Mouse (Mus musculus) neural tube, embryonic 11.5 days (tissue): ENCODE measurements around the gene Hyal1. TPM values are rescaled to one million over a fixed set of nuclear protein-coding genes. Genes with fewer than 3 reads are reported as not detected.
"Not testable (repeated sequence)": the region's sequence is repeated elsewhere in the genome, so short reads cannot be mapped to it uniquely, and the experiment has no call there.

Experiments
- ATAC-seq: fragments of 200-750 bp; cut with Nextera tagmentation; 2 replicates; pipeline ENCODE4 v1.8.0; 2017; ENCODE audit warnings: moderate number of reproducible peaks, mild to moderate bottlenecking, moderate TSS enrichment, moderate library complexity; ENCODE audit not compliant: insufficient read depth, low FRiP score, low TSS enrichment
- DNase-seq: peaks from one replicate; pipeline ENCODE4 v3.0.0-alpha.2; 2015; ENCODE audit warnings: low spot score
- H3K27ac ChIP-seq: fragments of 300-500 bp; sonication (generic); 2 replicates; pipeline ENCODE4 v1.5.1; 2014; ENCODE audit warnings: low read depth, mild to moderate bottlenecking, low read length
- H3K27me3 ChIP-seq: fragments of 300-500 bp; sonication (generic); 2 replicates; pipeline ENCODE4 v1.6.1; 2014; ENCODE audit warnings: mild to moderate bottlenecking, low read length, mixed read lengths; ENCODE audit not compliant: control insufficient read depth, insufficient read depth
- H3K36me3 ChIP-seq: fragments of 300-500 bp; sonication (generic); 2 replicates; pipeline ENCODE4 v1.6.1; 2014; ENCODE audit warnings: mild to moderate bottlenecking, low read length, moderate library complexity, mixed read lengths; ENCODE audit not compliant: control insufficient read depth, insufficient read depth
- H3K4me1 ChIP-seq: fragments of 300-500 bp; sonication (generic); 2 replicates; pipeline ENCODE4 v1.6.1; 2014; ENCODE audit warnings: low read length, mixed read lengths; ENCODE audit not compliant: control insufficient read depth, insufficient read depth
- H3K4me2 ChIP-seq: fragments of 300-500 bp; sonication (generic); 2 replicates; pipeline ENCODE4 v1.6.1; 2014; ENCODE audit warnings: low read depth, mild to moderate bottlenecking, moderate library complexity
- H3K4me3 ChIP-seq: fragments of 300-500 bp; sonication (generic); 2 replicates; pipeline ENCODE4 v1.5.1; 2014; ENCODE audit warnings: low read depth, low read length
- H3K9ac ChIP-seq: fragments of 300-500 bp; sonication (generic); 2 replicates; pipeline ENCODE4 v1.6.1; 2014; ENCODE audit warnings: mild to moderate bottlenecking, low read length
- H3K9me3 ChIP-seq: fragments of 300-500 bp; sonication (generic); 2 replicates; pipeline ENCODE4 v1.6.1; 2016; ENCODE audit warnings: low read length; ENCODE audit not compliant: control insufficient read depth
- WGBS: fragments of 180-500 bp; shearing (Covaris S2); extraction: QIAGEN DNeasy Blood & Tissue Kit; methylation state at CpG from one replicate; pipeline ENCODE4 v1.1.7; 2014; 5-methylcytosine and 5-hydroxymethylcytosine counted together
- polyA plus RNA-seq: library from polyadenylated mRNA; unstranded; fragments of >200 nt; fragmentation: Nextera tagmentation; extraction: Ambion mirVana; gene quantifications from 2 replicates; pipeline ENCODE4 v1.2.1, GENCODE M21; 2014

Hyal1 gene
- polyA plus RNA-seq, 1 experiment from 2014 or later = 4.0 TPM

DNA sequence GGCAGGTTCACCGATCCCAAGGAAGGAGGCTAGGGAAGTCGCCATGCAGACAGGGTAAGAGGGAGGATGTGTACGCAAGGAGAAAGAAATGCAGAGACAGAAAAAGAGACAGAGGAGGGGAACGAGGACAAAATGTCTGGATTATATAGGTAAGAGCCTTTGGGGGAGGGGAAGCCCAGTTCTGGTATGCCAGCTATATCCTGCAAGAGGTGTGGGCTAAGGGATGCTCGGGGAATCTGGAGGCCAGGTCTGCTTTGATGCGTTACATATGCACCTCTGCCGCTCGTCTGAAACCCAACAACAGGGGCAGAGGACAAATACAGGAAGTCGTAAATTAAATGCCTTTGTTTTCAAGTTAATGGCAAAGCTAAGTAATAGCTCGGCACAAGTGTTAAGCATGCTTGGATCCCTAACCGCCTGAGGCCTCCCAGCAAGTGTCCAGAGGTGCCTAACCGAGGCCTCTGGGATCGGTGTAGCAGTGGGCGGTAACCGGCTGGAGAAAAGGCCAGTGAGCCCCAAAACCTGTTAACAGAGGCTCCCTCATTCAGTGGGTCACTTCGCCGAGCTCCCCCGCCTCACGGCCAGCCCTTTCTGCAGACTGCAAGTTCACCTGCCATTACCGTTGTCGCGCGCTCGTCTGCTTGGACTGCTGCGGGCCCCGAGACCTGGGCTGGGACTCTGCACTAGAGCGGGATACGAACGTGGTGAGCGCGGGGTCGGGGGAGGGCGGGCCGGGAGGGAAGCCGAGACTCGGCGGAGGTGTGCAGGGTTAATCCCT, 23.0 kb upstream of the Hyal1 start:
- 4% methylated on average over 36 of the region's 37 CpGs for whole genome bisulfite sequencing
- Histone ChIP-seq H3K4me2 (peak overlapping the region; percentile 92), H3K27me3 (peaks cover 30% of the 10 kb centered on the region), H3K36me3 (peaks cover 9% of the 10 kb centered on the region), H3K9ac (peak overlapping the region; percentile 62), H3K27ac (peak overlapping the region; percentile 77), H3K4me3 (peak overlapping the region; percentile 80), H3K9me3 (no peaks in the 10 kb centered on the region), H3K4me1 (peaks cover 31% of the 10 kb centered on the region)
- ATAC-seq (peak; percentile 69), DNase-seq (no peak)

DNA sequence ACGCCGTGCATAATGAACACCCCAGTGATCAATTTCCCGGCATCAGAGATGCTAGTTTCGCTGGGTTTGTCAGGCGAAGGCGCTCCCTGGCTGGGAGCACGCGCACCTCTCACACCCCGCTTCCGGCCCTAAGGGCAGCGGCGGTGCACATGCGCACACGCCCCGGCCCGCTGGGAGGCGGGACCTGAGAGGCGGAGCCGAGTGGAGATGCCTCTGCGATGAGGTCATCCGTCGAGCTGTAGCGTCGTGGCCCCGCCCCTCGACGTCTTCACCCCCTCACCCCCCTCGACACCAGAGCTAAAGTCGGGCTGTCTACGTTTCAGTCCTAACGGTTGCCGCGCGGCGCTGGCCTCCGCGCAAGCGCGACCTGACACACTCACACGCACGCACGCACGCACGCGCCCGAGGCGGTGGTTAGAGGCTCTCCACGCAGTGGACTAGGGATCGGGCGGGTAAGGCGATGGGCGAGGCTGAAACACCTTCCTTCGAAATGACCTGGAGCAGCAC, 22.4 kb upstream of the Hyal1 start:
- Histone ChIP-seq H3K36me3 (peaks cover 13% of the 10 kb centered on the region), H3K27ac (peak overlapping the region; percentile 88), H3K4me1 (peaks cover 31% of the 10 kb centered on the region), H3K9ac (peak overlapping the region; percentile 82), H3K27me3 (peaks cover 30% of the 10 kb centered on the region), H3K9me3 (no peaks in the 10 kb centered on the region), H3K4me2 (peak overlapping the region; percentile 92), H3K4me3 (peak overlapping the region; percentile 80)
- peak; percentile 89 for ATAC-seq
- under 1% methylated on average over 53 of the region's 53 CpGs for WGBS
- DNase-seq = peak; percentile 100

- peaks cover 31% of the 10 kb centered on the region for H3K4me1 ChIP-seq
- peaks cover 15% of the 10 kb centered on the region for H3K36me3 ChIP-seq
- H3K27me3 ChIP-seq = peaks cover 26% of the 10 kb centered on the region
- DNase-seq = peak; percentile 50
- H3K9ac ChIP-seq = peak overlapping the region; percentile 82
- peak; percentile 35; the same call in 1 of the 2 replicates for ATAC-seq
- no peaks in the 10 kb centered on the region for H3K9me3 ChIP-seq
- WGBS = under 1% methylated on average over 23 of the region's 23 CpGs
- H3K27ac ChIP-seq = peak overlapping the region; percentile 88
- H3K4me3 ChIP-seq = peak overlapping the region; percentile 80
- peak overlapping the region; percentile 92 for H3K4me2 ChIP-seq
Observed at GRCm38 (mm10) chr9:107555031-107555457, 21.7 kb upstream of the Hyal1 start.

GRCm38 (mm10) chr9:107555701-107556100, 21.0 kb upstream of the Hyal1 start:
- Histone ChIP-seq H3K27me3 (peaks cover 19% of the 10 kb centered on the region), H3K27ac (no peak overlapping the region), H3K9me3 (no peaks in the 10 kb centered on the region), H3K4me2 (peak overlapping the region; percentile 92), H3K36me3 (peaks cover 15% of the 10 kb centered on the region), H3K9ac (peak overlapping the region; percentile 82), H3K4me1 (peaks cover 31% of the 10 kb centered on the region), H3K4me3 (peak overlapping the region; percentile 80)
- 56% methylated on average over 2 of the region's 2 CpGs for WGBS
- ATAC-seq (no peak), DNase-seq (no peak)

DNA sequence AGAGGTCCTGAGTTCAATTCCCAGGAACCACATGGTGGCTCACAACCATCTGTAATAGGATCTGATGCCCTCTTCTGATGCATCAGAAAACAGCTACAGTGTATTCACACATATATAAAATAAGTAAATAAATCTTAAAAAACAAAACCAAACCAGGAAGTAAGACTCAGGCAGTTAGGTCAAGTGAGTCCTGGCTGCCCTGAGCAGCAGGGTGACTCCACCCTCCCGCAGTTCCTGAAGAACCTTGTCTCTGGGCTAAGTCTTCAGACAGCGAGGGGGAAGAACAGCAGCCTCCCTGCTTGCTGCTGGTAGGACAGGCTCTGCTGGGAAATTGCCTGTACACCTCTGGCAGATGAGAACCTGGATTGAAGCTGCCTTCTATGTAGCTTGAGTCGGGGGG, 20.4 kb upstream of the Hyal1 start:
- ATAC-seq = no peak
- Histone ChIP-seq H3K9ac (no peak overlapping the region), H3K4me2 (peak overlapping the region; percentile 92; the same call in 1 of the 2 replicates), H3K27me3 (peaks cover 13% of the 10 kb centered on the region), H3K27ac (no peak overlapping the region), H3K9me3 (no peaks in the 10 kb centered on the region), H3K4me1 (peaks cover 27% of the 10 kb centered on the region), H3K36me3 (peaks cover 22% of the 10 kb centered on the region), H3K4me3 (peak overlapping the region; percentile 2; the same call in 1 of the 2 replicates)
- WGBS = 81% methylated on average over 3 of the region's 3 CpGs
- DNase-seq = no peak

GRCm38 (mm10) chr9:107563029-107563581, 13.6 kb upstream of the Hyal1 start, which contains the start of gene Tusc2:
TSS of gene Tusc2 (plus strand) at chr9:107563255.
- no peaks in the 10 kb centered on the region for H3K9me3 ChIP-seq
- peak within 1 kb of the TSS; percentile 42; the same call in 1 of the 2 replicates for H3K27ac ChIP-seq
- DNase-seq = peak; percentile 91
- H3K36me3 ChIP-seq = peaks cover 16% of the 10 kb centered on the region
- H3K27me3 ChIP-seq = no peaks in the 10 kb centered on the region
- peak within 1 kb of the TSS; percentile 93 for H3K4me3 ChIP-seq
- peak within 1 kb of the TSS; percentile 81 for H3K9ac ChIP-seq
- peak; percentile 93 for ATAC-seq
- H3K4me1 ChIP-seq = peaks cover 14% of the 10 kb centered on the region
- 0% methylated on average over 42 of the region's 46 CpGs for WGBS
- peak within 1 kb of the TSS; percentile 83 for H3K4me2 ChIP-seq

GRCm38 (mm10) chr9:107565556-107565955, 11.2 kb upstream of the Hyal1 start:
- not testable (repeated sequence) for H3K36me3 ChIP-seq, H3K4me3 ChIP-seq, H3K27me3 ChIP-seq, ATAC-seq, H3K9me3 ChIP-seq, H3K4me2 ChIP-seq, DNase-seq, H3K27ac ChIP-seq, H3K9ac ChIP-seq
- WGBS = 52% methylated on average over 5 of the region's 5 CpGs
- peaks cover 20% of the 10 kb centered on the region for H3K4me1 ChIP-seq

GRCm38 (mm10) chr9:107566041-107566709, 10.6 kb upstream of the Hyal1 start:
- DNase-seq (peak; percentile 78), ATAC-seq (no peak)
- Histone ChIP-seq H3K9me3 (no peaks in the 10 kb centered on the region), H3K4me3 (no peak overlapping the region), H3K27me3 (no peaks in the 10 kb centered on the region), H3K4me1 (peaks cover 27% of the 10 kb centered on the region), H3K9ac (no peak overlapping the region), H3K4me2 (peak overlapping the region; percentile 12; the same call in 1 of the 2 replicates), H3K27ac (no peak overlapping the region), H3K36me3 (peaks cover 8% of the 10 kb centered on the region)
- WGBS = 63% methylated on average over 15 of the region's 15 CpGs
